Mouse (Mus musculus): ENCODE results near the gene Satb2.

Gene Satb2

DNA sequence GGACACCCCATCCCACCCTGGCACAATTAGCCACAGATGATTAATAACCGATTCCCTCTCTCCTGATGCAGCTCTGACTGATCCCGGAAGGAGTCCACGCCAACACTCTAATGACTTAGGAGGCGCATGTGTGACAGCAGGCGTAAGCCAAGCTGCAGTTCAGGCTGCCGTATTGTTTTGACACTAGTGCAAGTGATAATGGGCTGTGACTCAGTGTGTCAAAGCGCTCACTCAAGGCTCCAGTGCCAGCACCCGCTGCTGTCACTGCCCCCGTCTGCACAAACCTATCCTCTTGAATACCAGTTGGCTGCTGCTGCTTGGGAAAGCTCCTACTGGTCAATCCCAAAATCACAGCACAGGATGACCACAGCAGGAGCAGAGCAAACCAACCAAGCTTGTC lies 49.7 kb downstream of the Satb2 start:
- no peak for DNase-seq (ENCODE audit: low spot score in 2 of 2)

DNA sequence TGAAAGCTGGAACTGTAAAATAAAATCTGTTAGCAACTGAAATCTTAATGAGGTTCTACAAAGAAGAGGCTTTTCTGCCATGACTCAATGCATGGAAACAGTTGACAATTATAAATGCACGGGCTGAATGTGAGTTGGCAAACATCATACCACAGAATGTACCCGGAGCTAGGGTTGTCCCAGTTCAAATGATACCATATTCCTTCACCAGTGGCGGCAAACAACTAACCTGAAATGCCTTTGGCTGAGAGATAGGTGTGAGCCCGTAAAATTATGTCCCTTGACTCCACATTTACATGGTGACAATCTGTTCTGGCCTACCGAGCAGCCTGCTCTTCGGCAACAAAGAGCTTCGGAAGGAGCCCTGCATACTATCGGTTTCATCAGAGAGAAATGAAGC lies 58.0 kb downstream of the Satb2 start:
- DNase-seq (ENCODE audit: low spot score in 2 of 2): no peak

DNA sequence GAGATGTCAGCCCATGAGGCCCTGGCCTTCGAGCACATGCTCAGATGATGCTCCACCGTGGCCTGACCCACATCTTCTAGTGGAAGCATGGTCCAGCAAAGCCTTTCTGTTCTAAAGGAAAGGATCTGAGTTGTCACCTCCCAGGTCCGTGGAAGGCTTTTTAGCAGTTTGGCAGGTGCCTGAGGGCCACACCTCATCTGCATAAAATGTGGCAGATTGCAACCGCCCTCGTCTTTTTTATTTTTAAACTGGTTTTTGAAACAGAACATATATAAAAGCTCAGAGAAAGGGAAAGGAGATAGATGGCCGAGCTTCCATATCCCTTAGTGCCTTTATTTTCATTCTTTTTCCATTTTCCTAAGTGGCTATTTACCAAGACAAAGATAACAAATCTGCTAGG lies 64.2 kb downstream of the Satb2 start:
- DNase-seq (ENCODE audit: low spot score in 2 of 2): no peak

DNA sequence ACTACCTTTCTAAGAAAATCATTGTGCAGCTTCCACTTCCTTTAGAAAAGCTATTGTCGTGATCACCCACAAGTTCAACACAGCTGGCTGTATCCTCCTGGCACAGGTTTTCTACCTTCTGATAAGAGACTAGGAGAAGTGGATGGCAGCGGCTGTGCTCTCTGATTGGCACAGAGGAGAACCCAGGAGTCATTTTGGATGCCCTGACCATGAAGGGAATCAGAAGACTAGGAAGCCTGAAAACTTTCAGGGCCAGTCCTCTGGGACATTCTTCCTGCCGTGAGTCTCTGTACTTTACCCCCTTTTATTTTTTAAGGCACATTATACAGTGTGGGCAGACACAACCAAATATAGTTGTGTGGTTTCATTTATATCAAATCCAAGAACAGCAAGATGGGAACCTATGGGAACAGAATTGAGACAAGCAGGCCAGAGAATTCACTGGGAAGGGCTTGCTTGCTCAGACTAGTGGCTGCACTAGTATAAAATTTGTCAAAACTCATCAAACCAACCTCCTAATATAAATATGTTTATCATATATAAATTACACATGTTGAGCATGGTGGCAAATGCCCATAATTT lies 77.7 kb downstream of the Satb2 start:
- DNase-seq (ENCODE audit: low spot score in 2 of 2): no peak

DNA sequence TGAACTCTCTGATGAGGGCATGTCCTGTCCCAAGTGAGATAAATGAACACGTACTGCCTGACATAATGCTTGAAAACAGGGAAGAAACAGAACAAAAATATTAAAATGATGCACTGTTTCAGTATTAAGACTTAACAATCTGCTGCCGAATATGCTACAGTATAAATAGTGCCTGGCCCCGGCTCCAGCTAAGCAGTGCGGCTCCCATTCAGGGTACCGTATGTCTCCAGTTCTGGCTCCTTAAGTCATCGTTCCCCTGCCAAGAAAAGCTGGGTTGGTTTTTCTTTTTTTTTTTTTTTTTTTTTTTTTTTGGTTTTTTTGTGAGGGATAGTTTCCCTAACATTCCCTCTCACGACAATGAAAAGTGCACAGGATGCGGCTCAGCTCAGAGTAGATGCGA lies 78.3 kb downstream of the Satb2 start:
- no peak for DNase-seq (ENCODE audit: low spot score in 2 of 2)

DNA sequence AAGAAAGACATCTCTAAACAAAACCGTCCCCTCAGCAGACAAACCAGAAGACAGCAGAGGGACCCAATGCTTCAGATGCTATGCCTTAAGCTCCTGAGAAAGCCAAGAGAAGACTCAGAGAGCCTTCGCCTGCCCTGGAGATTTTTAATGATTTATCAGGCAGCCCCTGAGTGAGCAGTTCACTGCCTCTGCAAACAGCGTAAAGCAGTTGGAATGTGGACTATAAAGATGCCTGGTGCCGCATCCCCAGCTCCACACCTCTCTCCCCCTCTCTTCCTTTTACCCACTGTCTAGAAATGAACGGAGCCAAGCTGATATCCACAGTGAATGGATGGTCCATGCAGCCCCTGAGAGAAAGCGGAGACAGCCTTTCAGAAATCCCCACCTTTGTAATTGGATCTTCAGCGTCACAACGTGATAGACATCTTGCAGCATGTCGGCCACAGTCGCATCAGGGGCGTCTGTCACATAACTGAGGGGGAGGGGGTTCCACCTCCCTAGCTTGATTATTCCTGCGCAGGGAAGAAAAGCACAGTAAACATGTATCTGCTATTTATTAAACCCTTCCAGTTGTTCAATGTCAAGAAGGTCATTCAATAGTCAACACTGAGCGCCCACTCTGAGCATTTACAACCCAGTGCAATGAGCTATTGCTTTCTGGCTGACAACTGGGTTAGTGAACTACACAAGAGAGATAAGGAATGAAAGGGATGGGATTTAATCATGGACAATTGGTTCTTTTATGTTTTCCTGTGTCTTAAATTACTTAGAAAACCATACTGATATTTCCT lies 79.6 kb downstream of the Satb2 start:
- no peak for DNase-seq (ENCODE audit: low spot score in 2 of 2)

DNA sequence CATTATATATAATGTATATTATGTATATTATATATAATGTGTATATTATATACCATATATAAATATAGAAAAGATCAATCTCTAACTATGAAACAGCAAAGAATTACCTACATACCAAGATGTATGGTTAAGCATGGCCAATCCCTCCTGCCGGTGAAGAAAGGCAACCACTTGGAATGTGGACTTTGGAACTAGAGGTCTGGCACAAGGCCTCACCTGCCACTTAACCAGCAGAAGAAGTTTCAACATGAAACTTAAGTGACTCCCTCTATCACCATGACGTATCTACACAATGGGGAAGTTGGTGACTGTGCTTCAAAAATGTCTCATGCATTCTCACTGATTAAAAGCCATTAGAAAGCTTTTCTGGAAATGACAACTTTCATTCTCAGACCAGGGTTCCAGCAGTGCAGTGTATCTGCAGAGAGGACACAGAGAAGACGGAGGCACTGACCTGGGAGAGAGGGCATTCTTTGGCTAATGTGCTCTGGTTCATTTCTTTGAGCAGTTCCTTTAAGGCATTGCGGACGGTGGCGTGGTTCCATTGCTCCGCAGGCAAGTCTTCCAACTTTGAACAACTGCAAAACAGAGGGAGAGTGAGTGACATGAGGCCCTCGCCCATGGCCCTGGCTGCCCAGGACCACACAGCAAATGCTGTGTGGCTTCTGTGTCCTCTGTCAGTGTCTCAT lies 80.8 kb downstream of the Satb2 start:
- DNase-seq (ENCODE audit: low spot score in 2 of 2): no peak

DNA sequence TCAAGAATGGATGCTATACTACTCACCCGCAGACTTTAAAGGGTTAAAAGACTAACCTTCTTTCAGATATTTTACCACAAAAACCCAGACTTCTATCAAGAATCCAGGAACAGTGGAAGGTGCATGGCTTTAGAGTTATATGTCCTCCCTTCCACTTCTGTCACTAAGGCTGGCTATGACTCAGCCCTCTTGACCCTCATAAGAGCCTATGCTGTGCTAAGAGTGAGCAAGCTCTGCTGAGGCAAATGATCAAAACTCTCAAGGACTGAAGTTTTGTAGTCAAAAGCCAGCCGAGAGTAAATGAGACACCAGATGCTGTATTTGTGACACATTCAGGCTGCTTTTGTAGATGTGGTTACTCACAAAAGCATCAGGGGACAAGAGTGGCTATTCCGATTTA lies 81.8 kb downstream of the Satb2 start:
- DNase-seq (ENCODE audit: low spot score in 2 of 2): no peak

DNA sequence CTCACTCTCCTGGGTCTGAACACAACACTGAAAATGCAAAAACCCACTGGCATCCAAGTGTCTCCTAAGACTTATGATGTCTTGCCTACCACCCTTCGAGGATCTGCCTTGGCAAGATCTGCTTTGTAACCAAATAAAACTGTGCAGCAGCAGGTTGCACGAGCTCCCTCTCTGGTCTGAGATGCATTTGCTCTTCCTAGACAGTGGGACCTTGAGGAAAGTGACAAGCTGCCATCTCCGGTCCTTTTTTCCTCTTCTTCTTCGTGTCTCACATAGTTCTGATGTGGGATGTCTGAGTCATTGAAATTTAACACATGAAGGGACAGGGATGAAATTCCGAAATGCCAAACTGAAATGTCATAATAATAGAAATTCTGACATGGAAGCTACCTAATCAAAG lies 85.7 kb downstream of the Satb2 start:
- DNase-seq (ENCODE audit: low spot score in 2 of 2): no peak

DNA sequence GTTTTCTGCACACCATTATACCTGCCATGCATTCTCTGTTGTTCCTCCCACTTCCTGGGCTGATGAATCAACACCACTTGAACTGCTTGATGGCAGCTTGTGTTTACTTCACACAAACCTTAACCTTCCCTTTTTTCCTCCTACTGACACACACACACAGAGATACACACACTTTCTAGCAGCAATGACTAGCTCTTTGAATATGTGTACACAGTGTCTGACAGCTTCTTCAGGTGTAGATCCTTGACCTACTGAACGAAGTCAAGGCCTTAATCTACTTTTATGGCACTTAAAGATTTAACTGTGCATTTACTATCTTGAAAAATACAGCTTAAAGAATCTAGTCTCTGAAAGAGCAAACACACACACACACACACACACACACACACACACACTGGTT lies 89.5 kb downstream of the Satb2 start:
- no peak for DNase-seq (ENCODE audit: low spot score in 2 of 2)

DNA sequence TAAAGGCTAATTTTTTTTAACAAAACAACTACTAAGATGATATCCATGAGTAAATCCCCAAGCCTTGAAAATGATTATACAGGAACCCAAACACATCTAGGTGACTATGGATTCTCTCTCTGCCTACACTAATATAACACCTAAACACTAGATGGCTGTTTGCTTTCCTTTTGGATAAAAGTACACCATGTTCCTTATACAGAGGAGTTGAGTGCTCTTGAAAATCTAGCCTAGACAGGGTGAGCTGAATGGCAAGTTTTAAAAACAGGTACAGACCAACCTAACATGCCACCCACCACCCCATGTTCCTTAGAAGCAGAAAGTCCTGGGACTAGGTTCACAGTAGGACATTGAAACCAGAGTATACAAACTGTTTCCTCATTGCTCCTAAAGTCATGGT lies 90.9 kb downstream of the Satb2 start:
- DNase-seq (ENCODE audit: low spot score in 2 of 2): no peak

DNA sequence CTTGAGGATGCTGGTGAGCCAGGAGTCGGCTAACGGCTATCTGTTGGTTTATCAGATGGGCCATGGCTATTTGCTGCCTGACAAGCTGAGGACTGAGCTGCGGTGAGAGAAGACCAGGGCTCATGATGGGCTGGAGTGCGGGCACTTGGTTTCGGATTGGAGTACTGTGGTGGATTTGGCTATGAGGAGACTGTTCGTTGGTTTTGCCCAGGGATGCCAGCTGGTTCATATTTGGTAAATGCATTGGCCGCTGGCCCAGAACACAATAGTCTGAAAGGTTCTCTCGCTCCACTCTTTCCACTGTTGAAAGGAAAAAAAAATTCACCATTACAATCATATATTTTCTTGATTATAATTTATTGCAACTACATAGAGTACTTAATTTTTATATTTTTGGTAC lies 107.0 kb downstream of the Satb2 start:
- no peak for DNase-seq (ENCODE audit: low spot score in 2 of 2)

DNA sequence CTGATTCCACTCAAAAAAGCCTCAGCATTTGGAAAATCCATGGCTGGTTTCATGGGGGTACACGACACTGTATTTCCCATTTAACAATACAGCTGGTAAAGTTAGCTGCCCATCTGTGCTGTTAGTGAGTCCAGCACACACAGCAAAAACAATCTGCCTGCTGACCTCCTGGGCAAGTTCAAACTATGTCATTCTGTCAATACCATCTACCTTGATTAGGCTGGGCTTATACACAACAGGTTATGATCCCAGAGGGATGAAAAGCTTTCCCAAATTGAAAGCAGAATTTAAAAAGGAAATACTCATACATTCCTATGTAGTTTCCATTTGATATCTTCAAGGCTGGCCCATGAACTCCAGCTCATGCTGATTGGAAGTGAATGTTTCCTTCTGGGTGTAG lies 113.2 kb downstream of the Satb2 start:
- no peak for DNase-seq (ENCODE audit: low spot score in 2 of 2)

DNA sequence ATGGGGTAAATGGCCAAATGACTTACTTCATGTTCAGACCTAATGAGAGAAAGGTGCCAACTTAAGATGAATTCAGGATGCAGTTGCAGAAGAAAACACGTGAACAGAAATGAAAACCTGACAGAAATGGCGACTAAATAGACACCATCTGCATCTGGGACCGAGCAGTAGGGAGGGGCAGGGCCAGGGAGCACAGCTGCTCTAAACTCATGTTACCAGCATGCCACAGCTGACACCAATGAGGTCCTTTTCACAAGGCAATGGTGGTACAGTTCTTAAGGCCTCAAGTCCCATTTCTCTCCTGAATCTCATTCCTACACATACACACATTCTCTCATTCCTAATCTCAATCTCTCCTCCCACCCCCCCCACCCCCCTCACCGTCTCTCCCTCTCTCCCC lies 115.7 kb downstream of the Satb2 start:
- DNase-seq (ENCODE audit: low spot score in 2 of 2): no peak

DNA sequence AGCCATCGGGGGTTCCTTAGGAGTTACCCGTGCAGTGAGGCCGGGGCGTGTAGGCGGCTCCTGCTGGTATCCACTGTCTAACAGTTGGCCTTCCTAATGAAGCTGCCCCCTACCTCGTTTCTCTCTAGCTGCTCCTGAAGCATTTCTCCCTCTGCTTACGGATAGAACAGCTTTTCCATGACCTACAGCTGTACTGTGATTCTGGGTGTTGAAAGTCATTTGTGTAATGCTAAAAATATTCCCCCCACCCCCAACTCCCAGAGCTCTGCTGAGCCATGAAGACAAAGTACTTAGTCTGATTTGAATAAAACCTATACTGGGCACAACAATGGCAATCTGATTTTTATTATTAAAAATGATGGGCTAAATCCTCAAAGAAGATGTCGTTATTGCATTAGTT lies 121.2 kb downstream of the Satb2 start:
- no peak for DNase-seq (ENCODE audit: low spot score in 2 of 2)

DNA sequence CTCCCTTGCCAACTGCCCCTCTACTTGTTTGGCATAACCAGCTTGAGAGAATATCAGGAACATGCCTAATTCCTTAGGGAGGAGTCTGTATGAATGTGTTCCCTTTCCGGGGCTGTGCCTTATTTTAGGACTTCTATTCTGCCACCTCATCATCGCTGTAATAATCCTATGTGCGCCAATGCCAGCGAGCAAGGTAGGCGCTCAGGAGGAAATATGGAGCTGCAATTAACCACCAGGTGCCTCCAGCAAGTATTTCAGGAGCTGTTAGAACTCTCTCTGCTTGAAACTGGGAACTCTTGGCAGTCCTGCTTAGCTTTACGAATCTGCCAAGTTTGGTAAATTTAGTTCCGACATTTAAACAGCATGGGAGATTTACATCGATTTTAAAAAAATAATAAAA lies 128.0 kb downstream of the Satb2 start:
- DNase-seq (ENCODE audit: low spot score in 2 of 2): no peak

DNA sequence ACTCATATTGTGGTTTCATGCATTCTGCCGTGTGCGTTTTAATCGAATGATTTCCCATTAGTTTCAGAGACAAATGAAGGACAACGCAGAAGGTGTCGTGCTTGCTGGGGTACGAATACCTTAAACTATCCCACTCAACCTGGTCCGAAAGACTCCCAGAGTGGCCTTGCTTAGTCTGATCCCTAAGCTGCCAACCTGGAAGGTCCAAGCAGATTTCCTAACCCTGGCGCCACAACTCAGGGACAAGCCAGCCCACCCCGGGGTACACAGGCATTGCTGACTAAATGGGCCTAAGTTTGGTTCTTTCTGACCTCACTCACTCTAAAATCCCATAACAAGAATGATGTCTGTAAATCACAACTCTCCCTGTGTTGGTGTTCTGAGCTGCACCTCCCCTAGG lies 132.1 kb downstream of the Satb2 start:
- DNase-seq (ENCODE audit: low spot score in 2 of 2): no peak

DNA sequence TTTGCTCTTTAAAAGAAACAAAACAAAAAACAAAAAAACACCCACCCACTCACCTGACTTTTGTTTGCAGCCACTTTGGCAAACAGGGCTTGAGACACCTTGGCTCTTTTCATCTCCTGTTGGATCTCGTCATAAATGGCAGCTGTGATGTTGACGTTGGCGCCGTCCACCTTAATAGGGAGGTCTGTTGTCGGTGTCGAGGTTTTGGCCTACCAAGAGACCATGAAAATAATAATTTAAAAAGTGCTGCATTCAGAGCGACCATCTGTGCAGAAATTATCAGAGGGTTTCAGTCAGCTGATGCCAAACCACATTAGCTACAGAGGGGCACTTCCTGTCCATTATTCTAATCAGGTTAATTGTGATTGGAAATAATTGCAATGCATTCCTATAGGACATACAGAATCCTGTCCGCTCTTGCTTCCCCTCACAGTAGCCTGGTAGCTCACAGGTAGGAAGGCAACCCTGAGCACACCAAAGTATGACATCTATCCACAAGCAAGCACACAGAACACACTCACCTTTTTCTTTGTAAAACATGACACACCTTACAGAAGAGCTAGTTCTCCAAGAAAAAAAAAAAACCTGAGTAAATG lies 132.8 kb downstream of the Satb2 start:
- DNase-seq (ENCODE audit: low spot score in 2 of 2): no peak

DNA sequence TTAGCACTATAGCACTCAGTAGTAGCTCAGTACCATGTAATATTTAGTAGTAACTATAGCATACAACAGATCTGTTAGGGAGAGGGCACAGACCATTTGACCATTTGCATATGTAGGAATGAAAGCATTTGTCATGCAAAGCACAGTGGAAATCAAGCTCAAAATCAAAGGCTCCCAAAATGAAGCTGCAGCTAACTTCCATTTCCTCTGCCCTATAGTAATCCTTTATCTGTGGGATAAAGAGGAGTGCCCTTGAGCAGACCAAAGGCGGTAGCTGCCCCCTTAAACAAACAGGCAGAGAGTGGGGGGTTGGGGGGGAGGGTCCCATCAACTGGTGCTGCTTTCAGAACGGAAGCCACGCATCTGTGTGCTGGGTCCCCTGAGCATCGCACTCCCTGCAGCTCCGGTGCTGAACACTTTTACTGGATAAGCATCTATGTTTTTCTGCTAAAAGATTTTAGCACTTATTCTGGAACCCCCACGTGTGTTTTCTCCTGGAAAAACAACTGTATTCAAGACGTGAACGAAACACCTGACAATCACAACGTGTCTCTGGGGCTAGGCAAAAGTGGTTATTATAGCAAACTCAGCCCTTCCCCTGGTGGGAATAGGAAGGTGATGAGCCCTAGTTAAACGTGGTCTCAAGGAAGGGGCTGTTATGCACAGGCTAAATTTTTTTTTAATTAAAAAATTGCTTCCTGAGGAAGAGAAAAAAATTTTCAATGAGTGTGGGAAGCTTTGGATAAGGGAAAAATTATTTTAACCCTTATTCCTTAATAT lies 133.7 kb downstream of the Satb2 start:
- DNase-seq (ENCODE audit: low spot score in 2 of 2): no peak

DNA sequence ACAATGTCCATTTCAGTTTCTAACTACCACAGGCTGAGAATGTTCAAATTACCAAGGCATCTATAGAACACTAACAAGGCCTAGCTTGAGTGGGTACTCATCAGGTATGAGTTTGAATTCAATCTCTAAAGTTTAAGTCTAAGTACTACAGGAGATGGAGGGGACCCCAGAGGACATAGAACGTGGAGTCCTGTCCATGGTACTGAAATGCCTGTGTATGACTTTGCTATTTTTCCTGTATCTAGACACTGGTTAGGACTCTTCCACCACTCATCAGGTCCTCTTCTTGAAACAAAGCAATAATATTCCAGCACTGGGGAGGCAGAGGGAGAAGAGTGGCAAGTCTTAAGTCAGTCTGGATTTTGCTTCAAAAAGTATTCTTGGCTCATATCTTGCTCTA lies 139.5 kb downstream of the Satb2 start:
- DNase-seq (ENCODE audit: low spot score in 2 of 2): no peak

DNA sequence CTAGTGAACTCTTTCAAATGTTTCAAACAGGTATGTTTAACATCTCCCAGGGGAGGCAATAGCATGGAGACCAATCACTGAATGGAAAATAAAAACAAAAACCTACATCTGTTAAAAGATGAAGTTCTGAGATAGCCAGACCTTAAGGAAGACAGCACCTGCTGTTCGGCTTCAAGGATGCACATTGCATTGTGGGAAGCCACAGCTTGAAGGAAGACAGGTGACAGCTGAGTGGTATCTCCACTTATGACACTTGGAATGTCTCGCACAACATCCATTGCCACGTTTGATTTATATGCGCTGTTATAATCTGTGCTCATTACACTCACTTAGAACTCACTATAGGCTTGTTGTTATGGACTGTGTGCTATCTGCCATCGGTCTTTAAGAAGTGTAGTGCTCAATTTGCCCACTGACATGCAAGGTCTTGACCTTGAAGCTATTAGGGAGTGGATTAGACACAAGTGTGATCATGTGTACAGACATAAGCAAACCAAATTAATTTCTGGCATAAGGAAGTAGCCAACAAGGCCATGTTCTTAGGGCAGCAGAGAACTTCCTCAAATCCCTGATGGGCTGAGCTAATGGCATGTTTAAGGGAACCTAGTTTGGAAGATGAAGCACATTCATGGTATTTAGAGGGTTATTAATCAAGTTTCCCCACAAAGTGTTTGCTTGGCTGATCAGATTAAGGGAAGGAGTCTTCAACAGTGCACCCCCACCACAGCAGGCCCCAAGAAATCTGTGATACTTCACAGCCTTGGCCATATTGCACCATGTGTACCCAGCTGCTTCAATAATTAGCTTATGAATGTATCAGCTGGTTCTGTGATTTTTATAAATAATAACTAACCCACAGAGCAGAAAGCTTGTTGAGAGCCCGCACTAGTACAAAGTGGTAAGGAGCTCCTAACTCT lies 144.2 kb downstream of the Satb2 start:
- DNase-seq (ENCODE audit: low spot score in 2 of 2): no peak
